Mouse (Mus musculus): Measurements from ENCODE around the gene Nudt7.

The Nudt7 gene

GRCm38 (mm10) chr8:114136750-114137149, 3.4 kb downstream of the Nudt7 start:
- ChIA-PET CTCF (no interaction called here), POLR2A (no interaction called here)

GRCm38 (mm10) chr8:114137181-114137580, 3.8 kb downstream of the Nudt7 start:
- POLR2A ChIA-PET, result no interaction called here
- CTCF ChIA-PET, result no interaction called here

GRCm38 (mm10) chr8:114140437-114140836, 7.1 kb downstream of the Nudt7 start:
- POLR2A ChIA-PET, result no interaction called here
- CTCF ChIA-PET, result no interaction called here

GRCm38 (mm10) chr8:114142199-114142598, 8.8 kb downstream of the Nudt7 start:
- CTCF ChIA-PET, result no interaction called here
- POLR2A ChIA-PET, result no interaction called here

- ChIA-PET POLR2A (no interaction called here), CTCF (no interaction called here)
Observed at GRCm38 (mm10) chr8:114143645-114144290, 10.4 kb downstream of the Nudt7 start.

GRCm38 (mm10) chr8:114153311-114154045, 20.1 kb downstream of the Nudt7 start:
- CTCF ChIA-PET, result no interaction called here
- POLR2A ChIA-PET, result interaction anchor here in 1 of 4 experiments (0.6 kb wide), 1 partner anchor 574 kb away, joined by 3 read pairs; no protein-coding TSS in a partner anchor

- ChIA-PET CTCF (no interaction called here), POLR2A (interaction anchor here in 1 of 4 experiments (0.6 kb wide), 1 partner anchor 220 kb away, joined by 4 read pairs; no protein-coding TSS in a partner anchor)
Observed at GRCm38 (mm10) chr8:114158586-114158985, 25.2 kb downstream of the Nudt7 start.

- ChIA-PET POLR2A (interaction anchor here in 1 of 4 experiments (0.6 kb wide), 1 partner anchor 527 kb away, joined by 3 read pairs; no protein-coding TSS in a partner anchor), CTCF (no interaction called here)
Observed at GRCm38 (mm10) chr8:114159666-114160065, 26.3 kb downstream of the Nudt7 start.

GRCm38 (mm10) chr8:114163871-114164270, 30.5 kb downstream of the Nudt7 start:
- CTCF ChIA-PET, result no interaction called here

GRCm38 (mm10) chr8:114164444-114165096, 31.2 kb downstream of the Nudt7 start:
- POLR2A ChIA-PET, result no interaction called here

More at GRCm38 (mm10) chr8:114163871-114164270, 30.5 kb downstream of the Nudt7 start:
- POLR2A ChIA-PET, result no interaction called here

GRCm38 (mm10) chr8:114165741-114166140, 32.4 kb downstream of the Nudt7 start:
- CTCF ChIA-PET, result no interaction called here

More at GRCm38 (mm10) chr8:114164444-114165096, 31.2 kb downstream of the Nudt7 start:
- CTCF ChIA-PET, result no interaction called here

GRCm38 (mm10) chr8:114176721-114177120, 43.4 kb downstream of the Nudt7 start:
- CTCF ChIA-PET, result interaction anchor here (0.6 to 1.0 kb wide), 3 partner anchors 54 to 96 kb away, joined by 3 read pairs; no protein-coding TSS in a partner anchor
- POLR2A ChIA-PET, result no interaction called here

More at GRCm38 (mm10) chr8:114165741-114166140, 32.4 kb downstream of the Nudt7 start:
- POLR2A ChIA-PET, result no interaction called here

GRCm38 (mm10) chr8:114193334-114193733, 60.0 kb downstream of the Nudt7 start:
- POLR2A ChIA-PET, result no interaction called here
- CTCF ChIA-PET, result no interaction called here

GRCm38 (mm10) chr8:114198990-114199389, 65.6 kb downstream of the Nudt7 start:
- POLR2A ChIA-PET, result no interaction called here
- CTCF ChIA-PET, result no interaction called here
